Mouse (Mus musculus): ENCODE data around the gene Mindy4b-ps. TPM values are rescaled to one million over a fixed set of nuclear protein-coding genes. Genes with fewer than 3 reads are reported as not detected.

Mindy4b-ps gene
- polyA plus RNA-seq, 1 experiment from 2014 or later: not detected

GRCm38 (mm10) chr3:58814191-58814590 is 7.9 kb downstream of the Mindy4b-ps start:
- H3K4me3 ChIP-seq: no peak overlapping the region
- no peaks in the 10 kb centered on the region for H3K9me3 ChIP-seq
- 73% methylated on average over 3 of the region's 3 CpGs for WGBS
- ATAC-seq (ENCODE audit: insufficient number of reproducible peaks, low FRiP score, low TSS enrichment, low read depth): no peak
- H3K4me2 ChIP-seq: no peak overlapping the region
- H3K9ac ChIP-seq: no peak overlapping the region
- H3K36me3 ChIP-seq: no peaks in the 10 kb centered on the region
- peaks cover 8% of the 10 kb centered on the region for H3K4me1 ChIP-seq
- H3K27me3 ChIP-seq: no peaks in the 10 kb centered on the region
- H3K27ac ChIP-seq: no peak overlapping the region

GRCm38 (mm10) chr3:58810353-58810752 is 11.8 kb downstream of the Mindy4b-ps start:
- H3K27ac ChIP-seq: no peak overlapping the region
- no peak for ATAC-seq (ENCODE audit: insufficient number of reproducible peaks, low FRiP score, low TSS enrichment, low read depth)
- no peak overlapping the region for H3K4me2 ChIP-seq
- no peaks in the 10 kb centered on the region for H3K9me3 ChIP-seq
- H3K27me3 ChIP-seq: no peaks in the 10 kb centered on the region
- H3K36me3 ChIP-seq: no peaks in the 10 kb centered on the region
- H3K9ac ChIP-seq: no peak overlapping the region
- no peak overlapping the region for H3K4me3 ChIP-seq
- H3K4me1 ChIP-seq: peaks cover 9% of the 10 kb centered on the region
- 24% methylated on average over 11 of the region's 11 CpGs for WGBS

- no peak for ATAC-seq (ENCODE audit: insufficient number of reproducible peaks, low FRiP score, low TSS enrichment, low read depth)
- H3K27ac ChIP-seq: no peak overlapping the region
- WGBS: 39% methylated on average over 12 of the region's 12 CpGs
These were observed 12.8 kb downstream of the Mindy4b-ps start for GRCm38 (mm10) chr3:58809111-58809915.

GRCm38 (mm10) chr3:58808636-58809035 is 13.5 kb downstream of the Mindy4b-ps start:
- ATAC-seq (ENCODE audit: insufficient number of reproducible peaks, low FRiP score, low TSS enrichment, low read depth): no peak
- H3K4me3 ChIP-seq: no peak overlapping the region
- no peaks in the 10 kb centered on the region for H3K36me3 ChIP-seq
- H3K27me3 ChIP-seq: no peaks in the 10 kb centered on the region
- no peaks in the 10 kb centered on the region for H3K9me3 ChIP-seq
- H3K9ac ChIP-seq: no peak overlapping the region
- 76% methylated on average over 5 of the region's 5 CpGs for WGBS
- peaks cover 9% of the 10 kb centered on the region for H3K4me1 ChIP-seq
- H3K27ac ChIP-seq: no peak overlapping the region
- no peak overlapping the region for H3K4me2 ChIP-seq

More at GRCm38 (mm10) chr3:58809111-58809915, 12.8 kb downstream of the Mindy4b-ps start:
- H3K27me3 ChIP-seq: no peaks in the 10 kb centered on the region
- H3K4me1 ChIP-seq: peaks cover 9% of the 10 kb centered on the region
- H3K9me3 ChIP-seq: no peaks in the 10 kb centered on the region
- H3K4me3 ChIP-seq: no peak overlapping the region
- no peak overlapping the region for H3K4me2 ChIP-seq
- no peaks in the 10 kb centered on the region for H3K36me3 ChIP-seq
- H3K9ac ChIP-seq: no peak overlapping the region

GRCm38 (mm10) chr3:58804745-58805144 is 17.4 kb downstream of the Mindy4b-ps start:
- 84% methylated on average over 6 of the region's 6 CpGs for WGBS
- Histone ChIP-seq H3K4me3 (no peak overlapping the region), H3K9ac (no peak overlapping the region), H3K4me1 (0 out of 2 replicates have a peak, but pooled peaks cover 2% of the 10 kb centered on the region), H3K4me2 (no peak overlapping the region), H3K36me3 (no peaks in the 10 kb centered on the region), H3K27ac (no peak overlapping the region), H3K27me3 (no peaks in the 10 kb centered on the region), H3K9me3 (no peaks in the 10 kb centered on the region)
- ATAC-seq (ENCODE audit: insufficient number of reproducible peaks, low FRiP score, low TSS enrichment, low read depth): no peak

- ATAC-seq (ENCODE audit: insufficient number of reproducible peaks, low FRiP score, low TSS enrichment, low read depth): no peak
- H3K36me3 ChIP-seq: no peaks in the 10 kb centered on the region
- no peak overlapping the region for H3K4me2 ChIP-seq
- H3K27me3 ChIP-seq: no peaks in the 10 kb centered on the region
- no peak overlapping the region for H3K27ac ChIP-seq
- no peaks in the 10 kb centered on the region for H3K4me1 ChIP-seq
- 59% methylated on average over 4 of the region's 4 CpGs for WGBS
- H3K9me3 ChIP-seq: no peaks in the 10 kb centered on the region
- H3K4me3 ChIP-seq: no peak overlapping the region
- H3K9ac ChIP-seq: no peak overlapping the region
These were observed 23.4 kb downstream of the Mindy4b-ps start for GRCm38 (mm10) chr3:58798676-58799075.

GRCm38 (mm10) chr3:58798245-58798644 is 23.9 kb downstream of the Mindy4b-ps start:
- ATAC-seq (ENCODE audit: insufficient number of reproducible peaks, low FRiP score, low TSS enrichment, low read depth): no peak
- no peak overlapping the region for H3K27ac ChIP-seq

GRCm38 (mm10) chr3:58789473-58789872 is 32.6 kb downstream of the Mindy4b-ps start:
- H3K4me1 ChIP-seq: peaks cover 5% of the 10 kb centered on the region
- H3K27me3 ChIP-seq: no peaks in the 10 kb centered on the region
- ATAC-seq (ENCODE audit: insufficient number of reproducible peaks, low FRiP score, low TSS enrichment, low read depth): no peak
- H3K27ac ChIP-seq: no peak overlapping the region
- no peaks in the 10 kb centered on the region for H3K36me3 ChIP-seq
- no peak overlapping the region for H3K9ac ChIP-seq
- no peak overlapping the region for H3K4me2 ChIP-seq
- no peak overlapping the region for H3K4me3 ChIP-seq
- 68% methylated on average over 7 of the region's 7 CpGs for WGBS
- no peaks in the 10 kb centered on the region for H3K9me3 ChIP-seq

More at GRCm38 (mm10) chr3:58798245-58798644, 23.9 kb downstream of the Mindy4b-ps start:
- no peaks in the 10 kb centered on the region for H3K36me3 ChIP-seq
- no peak overlapping the region for H3K4me2 ChIP-seq
- H3K27me3 ChIP-seq: no peaks in the 10 kb centered on the region
- no peak overlapping the region for H3K4me3 ChIP-seq
- H3K9ac ChIP-seq: no peak overlapping the region
- H3K9me3 ChIP-seq: no peaks in the 10 kb centered on the region
- 53% methylated on average over 8 of the region's 8 CpGs for WGBS
- no peaks in the 10 kb centered on the region for H3K4me1 ChIP-seq

GRCm38 (mm10) chr3:58789033-58789432 is 33.1 kb downstream of the Mindy4b-ps start:
- 66% methylated on average over 5 of the region's 5 CpGs for WGBS
- no peaks in the 10 kb centered on the region for H3K27me3 ChIP-seq
- no peak overlapping the region for H3K9ac ChIP-seq
- peaks cover 5% of the 10 kb centered on the region for H3K4me1 ChIP-seq
- no peak for ATAC-seq (ENCODE audit: insufficient number of reproducible peaks, low FRiP score, low TSS enrichment, low read depth)
- H3K9me3 ChIP-seq: no peaks in the 10 kb centered on the region
- H3K4me2 ChIP-seq: no peak overlapping the region
- no peaks in the 10 kb centered on the region for H3K36me3 ChIP-seq
- no peak overlapping the region for H3K27ac ChIP-seq
- no peak overlapping the region for H3K4me3 ChIP-seq

GRCm38 (mm10) chr3:58786470-58786869 is 35.6 kb downstream of the Mindy4b-ps start:
- Histone ChIP-seq H3K4me3 (no peak overlapping the region), H3K4me2 (no peak overlapping the region), H3K36me3 (no peaks in the 10 kb centered on the region), H3K4me1 (peaks cover 9% of the 10 kb centered on the region), H3K27ac (no peak overlapping the region), H3K9me3 (no peaks in the 10 kb centered on the region), H3K27me3 (no peaks in the 10 kb centered on the region), H3K9ac (no peak overlapping the region)
- ATAC-seq (ENCODE audit: insufficient number of reproducible peaks, low FRiP score, low TSS enrichment, low read depth): no peak
- WGBS: 70% methylated on average over 4 of the region's 4 CpGs

GRCm38 (mm10) chr3:58785863-58786262 is 36.2 kb downstream of the Mindy4b-ps start:
- H3K4me3 ChIP-seq: no peak overlapping the region
- ATAC-seq (ENCODE audit: insufficient number of reproducible peaks, low FRiP score, low TSS enrichment, low read depth): no peak
- H3K9me3 ChIP-seq: no peaks in the 10 kb centered on the region
- no peak overlapping the region for H3K27ac ChIP-seq
- H3K4me2 ChIP-seq: no peak overlapping the region
- H3K9ac ChIP-seq: no peak overlapping the region
- no peaks in the 10 kb centered on the region for H3K36me3 ChIP-seq
- WGBS: 19% methylated on average over 10 of the region's 10 CpGs
- H3K4me1 ChIP-seq: peaks cover 9% of the 10 kb centered on the region
- H3K27me3 ChIP-seq: no peaks in the 10 kb centered on the region

GRCm38 (mm10) chr3:58784219-58785092 is 37.7 kb downstream of the Mindy4b-ps start:
- peaks cover 9% of the 10 kb centered on the region for H3K4me1 ChIP-seq

More at GRCm38 (mm10) chr3:58784219-58785092, 37.7 kb downstream of the Mindy4b-ps start:
- no peak for ATAC-seq (ENCODE audit: insufficient number of reproducible peaks, low FRiP score, low TSS enrichment, low read depth)
- no peak overlapping the region for H3K27ac ChIP-seq
- WGBS: 30% methylated on average over 8 of the region's 8 CpGs
- H3K4me2 ChIP-seq: no peak overlapping the region
- no peaks in the 10 kb centered on the region for H3K36me3 ChIP-seq
- no peaks in the 10 kb centered on the region for H3K9me3 ChIP-seq
- no peak overlapping the region for H3K9ac ChIP-seq
- H3K4me3 ChIP-seq: no peak overlapping the region
- no peaks in the 10 kb centered on the region for H3K27me3 ChIP-seq

Measured in limb, embryonic 15.5 days (tissue).